Mouse (Mus musculus): ENCODE data around the gene Anapc10.

- no peak for TF ChIP-seq CTCF (IDR thresholded peaks at IDR 0.05)
- no peak for TF ChIP-seq EP300 (IDR thresholded peaks at IDR 0.05)
Measured at GRCm38 (mm10) chr8:79721537-79721936, 9.9 kb downstream of the Anapc10 start.
